Mouse (Mus musculus) right cerebral cortex, adult 2 months (tissue): ENCODE data around the gene Rasal2.

Source experiments
- DNase-seq, 2 experiments: peaks; one replicate each; pipeline ENCODE4 v3.0.0; 2021 to 2022; ENCODE audit warnings: low spot score in 2 of 2

The Rasal2 gene

GRCm38 (mm10) chr1:157439973-157440641 is 27.7 kb upstream of the Rasal2 start:
- DNase-seq: no peak

- no peak for DNase-seq
Measured at GRCm38 (mm10) chr1:157439101-157439500, 26.7 kb upstream of the Rasal2 start.

- DNase-seq: no peak
Measured at GRCm38 (mm10) chr1:157438290-157438689, 25.9 kb upstream of the Rasal2 start.

GRCm38 (mm10) chr1:157435926-157436325 is 23.5 kb upstream of the Rasal2 start:
- DNase-seq: no peak

GRCm38 (mm10) chr1:157434404-157434803 is 22.0 kb upstream of the Rasal2 start:
- DNase-seq: no peak

- peak in 1 of 2 experiments; percentile 32 for DNase-seq
Measured at GRCm38 (mm10) chr1:157433316-157433715, 20.9 kb upstream of the Rasal2 start.

- DNase-seq: no peak
Measured at GRCm38 (mm10) chr1:157428366-157428765, 16.0 kb upstream of the Rasal2 start.

- DNase-seq: no peak
Measured at GRCm38 (mm10) chr1:157427604-157428003, 15.2 kb upstream of the Rasal2 start.

GRCm38 (mm10) chr1:157426933-157427332 is 14.5 kb upstream of the Rasal2 start:
- no peak for DNase-seq

GRCm38 (mm10) chr1:157425741-157426427 is 13.5 kb upstream of the Rasal2 start:
- DNase-seq: peak in 1 of 2 experiments; percentile 31

- no peak for DNase-seq
Measured at GRCm38 (mm10) chr1:157417861-157418260, 5.5 kb upstream of the Rasal2 start.

- no peak for DNase-seq
Measured at GRCm38 (mm10) chr1:157417414-157417813, 5.0 kb upstream of the Rasal2 start.

GRCm38 (mm10) chr1:157416628-157417027 is 4.2 kb upstream of the Rasal2 start:
- no peak for DNase-seq

- no peak for DNase-seq
Measured at GRCm38 (mm10) chr1:157415771-157416170, 3.4 kb upstream of the Rasal2 start.

GRCm38 (mm10) chr1:157411711-157412380 is 549 bp downstream of the Rasal2 start:
- peak; percentile 53 to 58 for DNase-seq

- DNase-seq: no peak
Measured at GRCm38 (mm10) chr1:157411341-157411710, 1.1 kb downstream of the Rasal2 start.

- no peak for DNase-seq
Measured at GRCm38 (mm10) chr1:157410937-157411336, 1.5 kb downstream of the Rasal2 start.

GRCm38 (mm10) chr1:157409648-157410047 is 2.7 kb downstream of the Rasal2 start:
- no peak for DNase-seq

- DNase-seq: no peak
Measured at GRCm38 (mm10) chr1:157388027-157388426, 24.4 kb downstream of the Rasal2 start.

GRCm38 (mm10) chr1:157380694-157381093 is 31.7 kb downstream of the Rasal2 start:
- DNase-seq: no peak

GRCm38 (mm10) chr1:157370397-157370796 is 42.0 kb downstream of the Rasal2 start:
- no peak for DNase-seq

GRCm38 (mm10) chr1:157368316-157368715 is 44.1 kb downstream of the Rasal2 start:
- DNase-seq: no peak

- DNase-seq: no peak
Measured at GRCm38 (mm10) chr1:157346661-157347060, 65.7 kb downstream of the Rasal2 start.
